Mouse (Mus musculus): ENCODE measurements around the gene Kel.

- TF ChIP-seq CTCF (IDR thresholded peaks at IDR 0.05; ENCODE audit: extremely low read depth, insufficient read depth, low read length) (no peak), POLR2A (IDR thresholded peaks at IDR 0.05; ENCODE audit: extremely low read depth, insufficient read depth, low read length) (no peak)
Observed at GRCm38 (mm10) chr6:41642765-41643164, 61.4 kb downstream of the Kel start.
